In genomic region chr1:128706167-128706566, GRCm38 (mm10) we compare ENCODE assay signal across 22 mouse cellular contexts.
"Had no signal": no experiment of that assay in that cellular context is flagged by ENCODE, and none has a peak within 500 bp of the region (broad histone marks: within the 10 kb centered on the region; RNA-seq: fewer than 3 reads in every experiment).

No protein-coding gene starts in this region.

- H3K27ac ChIP-seq: heart, embryonic 10.5 days; hindbrain, embryonic 12.5 days; hindbrain, embryonic 14.5 days; kidney, embryonic 15.5 days; kidney, postnatal 0 days; limb, embryonic 13.5 days; limb, embryonic 15.5 days; liver, embryonic 12.5 days had no signal

- H3K9me3 ChIP-seq: heart, embryonic 10.5 days; heart, embryonic 12.5 days; hindbrain, embryonic 12.5 days; kidney, embryonic 15.5 days; limb, embryonic 13.5 days; limb, embryonic 15.5 days; liver, embryonic 12.5 days had no signal

- H3K4me3 ChIP-seq: heart, embryonic 10.5 days; heart, embryonic 12.5 days; hindbrain, embryonic 12.5 days; kidney, embryonic 15.5 days; limb, embryonic 13.5 days; limb, embryonic 15.5 days; liver, embryonic 12.5 days had no signal

- H3K4me1 ChIP-seq: limb, embryonic 13.5 days; limb, embryonic 15.5 days; liver, embryonic 12.5 days had no signal

- H3K9ac ChIP-seq: heart, embryonic 12.5 days; hindbrain, embryonic 12.5 days; hindbrain, embryonic 14.5 days; kidney, embryonic 15.5 days; limb, embryonic 13.5 days; limb, embryonic 15.5 days; liver, embryonic 12.5 days had no signal

- ATAC-seq: hindbrain, embryonic 16.5 days; intestine, embryonic 16.5 days; liver, embryonic 12.5 days had no signal

- H3K36me3 ChIP-seq: heart, embryonic 10.5 days; heart, embryonic 12.5 days; hindbrain, embryonic 12.5 days; kidney, embryonic 15.5 days; limb, embryonic 13.5 days; limb, embryonic 15.5 days; liver, embryonic 12.5 days had no signal

- H3K4me2 ChIP-seq: heart, embryonic 12.5 days; hindbrain, embryonic 12.5 days; hindbrain, embryonic 14.5 days; kidney, embryonic 15.5 days; limb, embryonic 13.5 days; limb, embryonic 15.5 days; liver, embryonic 12.5 days had no signal

- H3K27me3 ChIP-seq: heart, embryonic 12.5 days; hindbrain, embryonic 12.5 days; kidney, embryonic 15.5 days; limb, embryonic 13.5 days; limb, embryonic 15.5 days; liver, embryonic 12.5 days had no signal

- DNase-seq: gastrocnemius, postnatal 14 days; gastrocnemius, postnatal 36 days; heart, adult 18-20 months; heart, postnatal 10 days; kidney, adult 11 months; kidney, adult 2 months; kidney, adult 9 months; kidney, postnatal 14 days; kidney, postnatal 36 days; layer of hippocampus, postnatal 36 days; left cerebral cortex, postnatal 4 days had no signal
